In the genomic region with DNA sequence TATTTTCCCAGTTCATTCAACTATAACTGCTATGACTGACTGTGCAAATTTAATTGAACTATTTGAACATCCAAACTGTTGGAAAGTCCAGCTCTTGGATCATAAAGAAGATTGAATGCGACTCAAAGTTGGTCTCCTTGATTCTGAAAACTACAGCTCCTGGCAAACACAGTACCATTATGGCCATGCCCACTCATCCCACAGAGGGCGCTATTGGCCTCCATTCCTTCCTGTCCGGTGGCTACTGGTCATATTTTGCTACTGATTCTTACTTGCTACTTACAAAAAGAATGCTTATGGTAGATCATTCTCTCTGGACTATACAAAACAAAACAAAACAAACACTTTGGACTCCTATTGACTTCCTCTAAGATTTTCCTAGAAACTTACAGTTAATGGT, we compare ENCODE assay signal across 8 mouse cellular contexts.
DNase-seq lines count a peak whose midpoint lies in the region; ATAC-seq lines count a peak whose summit lies in the region.
"Had no signal": no experiment of that assay in that cellular context is flagged by ENCODE, and none has a peak within 500 bp of the region (broad histone marks: within the 10 kb centered on the region; RNA-seq: fewer than 3 reads in every experiment).

No protein-coding gene starts in this region.

- H3K4me1 ChIP-seq in midbrain, embryonic 14.5 days (ENCODE audit: control insufficient read depth, insufficient read depth, low read length): no peaks in the 10 kb centered on the region
- no peaks in the 10 kb centered on the region for H3K4me1 ChIP-seq in midbrain, embryonic 16.5 days (ENCODE audit: control insufficient read depth, insufficient read depth, low read length)
- H3K4me1 ChIP-seq: heart, embryonic 15.5 days had no signal

- no peaks in the 10 kb centered on the region for H3K27me3 ChIP-seq in midbrain, embryonic 14.5 days (ENCODE audit: control insufficient read depth, insufficient read depth, low read length)
- no peaks in the 10 kb centered on the region for H3K27me3 ChIP-seq in midbrain, embryonic 16.5 days (ENCODE audit: control insufficient read depth, insufficient read depth, low read depth, low read length)

- ATAC-seq in midbrain, embryonic 14.5 days (ENCODE audit: low FRiP score, low TSS enrichment): no peak
- ATAC-seq in midbrain, embryonic 16.5 days: no peak

- intact Hi-C loops in heart, postnatal 36 days (cut with DNase I): loop anchor here (1.0 to 10.0 kb wide), 2 partner anchors 181 to 370 kb away; partner anchors contain the start of gene Zmynd19
- intact Hi-C loops in left cerebral cortex, postnatal 14 days (cut with DNase I): loop anchor here (2.0 kb wide), 1 partner anchor 180 kb away; no protein-coding TSS in a partner anchor

- DNase-seq in midbrain, embryonic 14.5 days: peak; percentile 70
- DNase-seq in WW6 (ENCODE audit: low read depth, low spot score): peak; percentile 11
- DNase-seq in cerebellum, postnatal 14 days: peak; percentile 64 to 79
- DNase-seq in heart, postnatal 36 days: peak; percentile 37 to 71
- DNase-seq in left cerebral cortex, postnatal 14 days (ENCODE audit: low spot score in 2 of 2): peak; percentile 73 to 75
- peak; percentile 77 to 82 for DNase-seq in right cerebral cortex, adult 2 months (ENCODE audit: low spot score in 2 of 2)

- H3K4me2 ChIP-seq in midbrain, embryonic 14.5 days (ENCODE audit: low read length): no peak overlapping the region
- H3K4me2 ChIP-seq in midbrain, embryonic 16.5 days (ENCODE audit: low read length): no peak overlapping the region
- H3K4me2 ChIP-seq: heart, embryonic 15.5 days had no signal

- no peak overlapping the region for H3K27ac ChIP-seq in midbrain, embryonic 14.5 days (replicated peaks; ENCODE audit: low read depth, low read length)
- H3K27ac ChIP-seq in midbrain, embryonic 16.5 days (ENCODE audit: low read length): no peak overlapping the region
- H3K27ac ChIP-seq: heart, embryonic 15.5 days had no signal

- 21% methylated on average over 3 of the region's 3 CpGs for WGBS in midbrain, embryonic 14.5 days
- 22% methylated on average over 3 of the region's 3 CpGs for WGBS in midbrain, embryonic 16.5 days

- no peak overlapping the region for H3K4me3 ChIP-seq in midbrain, embryonic 14.5 days (replicated peaks; ENCODE audit: low read depth, low read length)
- no peak overlapping the region for H3K4me3 ChIP-seq in midbrain, embryonic 16.5 days (ENCODE audit: low read depth, low read length)
- H3K4me3 ChIP-seq: heart, embryonic 15.5 days had no signal

- no peaks in the 10 kb centered on the region for H3K9me3 ChIP-seq in midbrain, embryonic 14.5 days (ENCODE audit: control insufficient read depth, low read length)
- no peaks in the 10 kb centered on the region for H3K9me3 ChIP-seq in midbrain, embryonic 16.5 days (replicated peaks; ENCODE audit: control insufficient read depth, low read length, poor library complexity, severe bottlenecking)
- H3K9me3 ChIP-seq: heart, embryonic 15.5 days had no signal

- H3K36me3 ChIP-seq in midbrain, embryonic 14.5 days (ENCODE audit: control insufficient read depth, insufficient read depth, low read length): no peaks in the 10 kb centered on the region
- no peaks in the 10 kb centered on the region for H3K36me3 ChIP-seq in midbrain, embryonic 16.5 days (ENCODE audit: control insufficient read depth, insufficient read depth, low read length)
- H3K36me3 ChIP-seq: heart, embryonic 15.5 days had no signal

- H3K9ac ChIP-seq in midbrain, embryonic 14.5 days (replicated peaks; ENCODE audit: low read length): no peak overlapping the region
- no peak overlapping the region for H3K9ac ChIP-seq in midbrain, embryonic 16.5 days (ENCODE audit: low read depth, low read length)
- H3K9ac ChIP-seq: heart, embryonic 15.5 days had no signal

Comparison
In these comparisons a context has a peak if more than half of its experiments do, and no peak if none do; other contexts are left out.
1. DNase-seq: peak in every context shown above with its lines; median percentile 80 in right cerebral cortex, adult 2 months; 74 in left cerebral cortex, postnatal 14 days; 72 in cerebellum, postnatal 14 days; 70 in midbrain, embryonic 14.5 days; 54 in heart, postnatal 36 days; 11 in WW6.